In the genomic region with DNA sequence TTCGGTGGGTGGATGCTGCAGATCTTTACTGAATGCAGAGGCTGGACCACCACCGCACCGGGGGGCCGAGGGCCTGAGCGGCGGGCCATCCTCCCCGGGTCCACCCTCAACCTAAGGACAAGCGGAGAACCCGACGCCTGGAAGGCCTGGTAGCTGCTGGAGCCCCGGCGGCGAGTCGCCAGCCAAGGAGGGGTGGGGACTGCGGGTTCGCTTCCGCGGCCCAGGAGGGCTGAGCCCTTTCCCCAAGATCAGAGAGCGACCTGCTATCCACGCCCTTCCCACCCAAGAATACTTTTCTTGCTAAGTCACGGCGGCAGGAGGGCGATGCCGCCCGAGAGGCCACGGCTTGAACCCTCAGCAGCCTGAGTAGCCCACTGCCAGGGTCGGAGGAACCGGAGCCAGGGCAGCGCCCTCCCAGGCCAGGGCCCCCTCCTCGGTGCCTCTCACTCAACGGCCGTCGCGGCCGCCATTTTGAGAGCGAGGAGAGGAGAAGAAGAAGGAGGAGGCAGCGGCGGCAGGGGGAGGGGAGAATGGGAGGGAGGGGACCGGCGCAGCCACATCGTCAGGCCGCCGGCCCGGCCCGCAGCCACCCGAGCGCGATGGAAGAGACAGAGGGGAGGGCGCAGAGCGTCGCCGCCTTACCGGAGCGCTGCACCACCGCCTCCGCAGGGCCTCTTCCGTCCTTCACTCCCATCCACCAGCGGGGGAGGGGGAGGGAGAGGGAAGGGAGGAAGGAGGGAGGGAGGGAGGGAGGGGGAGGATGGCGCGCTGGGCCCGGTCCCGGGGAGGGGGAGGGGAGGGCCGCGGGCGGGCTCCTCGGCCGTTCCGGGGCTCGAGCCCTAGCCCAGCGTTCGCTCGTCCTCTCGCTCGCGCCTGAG, we compare ENCODE assay signal across 8 mouse cellular contexts. TPM values are rescaled to one million over a fixed set of nuclear protein-coding genes. Genes with fewer than 3 reads are reported as not detected.
DNase-seq lines count a peak whose midpoint lies in the region; ATAC-seq lines count a peak whose summit lies in the region.

No protein-coding gene starts in this region.

- H3K9ac ChIP-seq in intestine, embryonic 14.5 days (ENCODE audit: low read length): peak overlapping the region; percentile 94

- H3K27me3 ChIP-seq in intestine, embryonic 14.5 days (replicated peaks; ENCODE audit: control insufficient read depth, insufficient read depth, low read length): no peaks in the 10 kb centered on the region

- under 1% methylated on average over 48 of the region's 75 CpGs for WGBS in intestine, embryonic 14.5 days

- peak; percentile 90 for DNase-seq in adipocyte (ENCODE audit: low spot score)
- DNase-seq in embryo, embryonic 10 days (ENCODE audit: low spot score): peak; percentile 83
- peak; percentile 87 for DNase-seq in gastrocnemius, postnatal 14 days
- DNase-seq in intestine, embryonic 14.5 days (ENCODE audit: low spot score): peak; percentile 93
- peak; percentile 72 to 82 for DNase-seq in left cerebral cortex, postnatal 14 days (ENCODE audit: low spot score in 2 of 2)
- DNase-seq in mesoderm, embryonic 11.5 days (ENCODE audit: low read depth, low spot score): peak; percentile 88
- DNase-seq in right cerebral cortex, postnatal 36 days (ENCODE audit: low spot score in 2 of 2): peak; percentile 62 to 76
- peak; percentile 92 for DNase-seq in yolk sac, embryonic 10.5 days (ENCODE audit: low spot score)

- H3K27ac ChIP-seq in intestine, embryonic 14.5 days (ENCODE audit: low read depth): peak overlapping the region; percentile 99

- peak overlapping the region; percentile 98 for H3K4me3 ChIP-seq in intestine, embryonic 14.5 days (ENCODE audit: low read depth, low read length)

- peak; percentile 85 for ATAC-seq in intestine, embryonic 14.5 days (replicated peaks; ENCODE audit: low FRiP score, low TSS enrichment, low read depth)

- peak overlapping the region; percentile 89 for H3K4me2 ChIP-seq in intestine, embryonic 14.5 days (ENCODE audit: low read length)

- H3K4me1 ChIP-seq in intestine, embryonic 14.5 days (replicated peaks; ENCODE audit: control insufficient read depth, insufficient read depth, low read length): peaks cover 15% of the 10 kb centered on the region

- intact Hi-C loops in gastrocnemius, postnatal 14 days (cut with DNase I; ENCODE audit: low total_unique reads): no loop called here
- intact Hi-C loops in left cerebral cortex, postnatal 14 days (cut with DNase I): loop anchor here (5.0 kb wide), 2 partner anchors 46 to 49 kb away; partner anchors contain the start of gene Mettl16

- no peaks in the 10 kb centered on the region for H3K9me3 ChIP-seq in intestine, embryonic 14.5 days (ENCODE audit: control insufficient read depth, low read length)

- H3K36me3 ChIP-seq in intestine, embryonic 14.5 days (ENCODE audit: control insufficient read depth, insufficient read depth, low read length): no peaks in the 10 kb centered on the region

RNA-seq across cellular contexts. Expression of gene Pafah1b1, which starts 0.9 kb away (rescaled TPM):
- total RNA-seq in gastrocnemius, postnatal 14 days (2021): 100 to 1,000 TPM in 1 of 2 experiments, 10 to 100 TPM in 1; 96.6 to 101 TPM
- polyA plus RNA-seq in intestine, embryonic 14.5 days (2014; fragmentation: Nextera tagmentation; extraction: Ambion mirVana): 58.7 and 61.8 TPM in 2 replicates
- 100 to 1,000 TPM; 441 to 446 TPM for total RNA-seq in left cerebral cortex, postnatal 14 days (2021)

RNA-seq across cellular contexts. Expression of gene Mettl16, which starts 47.0 kb away (rescaled TPM):
- 1 to 10 TPM; 8.5 to 9.2 TPM for total RNA-seq in gastrocnemius, postnatal 14 days (2021)
- 31.9 and 36.4 TPM in 2 replicates for polyA plus RNA-seq in intestine, embryonic 14.5 days (2014; fragmentation: Nextera tagmentation; extraction: Ambion mirVana)
- 10 to 100 TPM; 19.2 to 24.0 TPM for total RNA-seq in left cerebral cortex, postnatal 14 days (2021)

Comparison
In these comparisons a context has a peak if more than half of its experiments do, and no peak if none do; other contexts are left out.
1. Peak in every context shown above with its lines: DNase-seq, ATAC-seq, H3K4me3 ChIP-seq and H3K27ac ChIP-seq.
2. RNA of gene Pafah1b1, which starts 0.9 kb away (total RNA-seq): 441 to 446 TPM in left cerebral cortex, postnatal 14 days; 96.6 to 101 TPM in gastrocnemius, postnatal 14 days; every median in the first group is over 4 times any median in the second.